Mouse (Mus musculus) leukemia stem cell, adult 10-12 weeks (primary cell): ENCODE measurements around the gene Tnfrsf8. TPM values are rescaled to one million over a fixed set of nuclear protein-coding genes. Genes with fewer than 3 reads are reported as not detected.

ENCODE experiments used
- polyA plus RNA-seq: library from polyadenylated mRNA; stranded (reverse); fragments of >175 nt; gene quantifications from 2 replicates; pipeline ENCODE4 v1.2.3, GENCODE M21; 2012; ENCODE audit warnings: low replicate concordance

The Tnfrsf8 gene
- polyA plus RNA-seq: 0.12 and 0.32 TPM in 2 replicates

GRCm38 (mm10) chr4:145314836-145315467, at the start of gene Tnfrsf8:
Gene Tnfrsf8 (minus strand): TSS chr4:145315164.

DNA sequence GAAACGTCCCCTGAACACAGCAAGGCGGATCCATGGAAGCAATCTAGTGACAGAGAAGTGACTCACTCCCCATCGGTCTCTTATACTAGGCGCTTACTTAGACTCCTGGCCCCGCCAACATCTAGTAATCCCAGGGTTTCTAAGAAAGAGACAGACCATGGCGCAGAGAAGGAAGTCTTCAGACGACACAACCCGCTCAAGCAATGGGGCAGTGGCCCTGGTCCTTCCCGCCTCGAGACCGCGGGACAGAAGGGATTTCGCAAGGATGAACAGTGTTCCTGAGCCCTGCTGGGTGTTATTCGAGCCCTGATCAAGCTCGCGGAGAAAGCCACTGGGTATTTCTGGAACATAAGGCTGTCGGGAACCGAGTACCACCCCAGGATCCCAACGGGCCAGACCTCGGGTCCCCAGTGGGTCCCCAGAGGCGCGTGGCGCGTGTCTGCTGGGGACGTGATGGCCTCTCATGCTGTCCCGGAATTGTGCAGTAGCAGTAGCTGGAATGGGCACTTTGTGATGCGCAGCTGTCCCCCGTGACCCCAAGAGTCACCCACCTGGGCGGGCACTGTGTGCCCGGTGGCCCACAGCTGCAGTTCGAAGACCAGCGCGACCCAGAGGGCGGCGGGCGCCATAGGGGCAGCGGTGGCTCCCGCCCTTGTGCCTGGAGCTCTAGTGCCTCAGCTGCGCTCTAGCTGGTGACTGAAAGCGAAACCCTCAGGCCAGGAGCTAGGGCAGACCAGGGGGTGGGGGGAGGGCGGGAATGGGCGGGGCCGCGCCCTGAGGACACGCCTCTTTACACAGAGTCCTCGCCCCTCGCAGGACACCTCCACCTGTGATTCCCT, 68.6 kb downstream of the Tnfrsf8 start, which contains the start of gene Tnfrsf1b:
TSS of gene Tnfrsf1b (minus strand) at position 698 of the 839 bp plus-strand sequence.

Other genes with a start within 250 kb of the Tnfrsf8 start
- 0.90 and 8.8 TPM in 2 replicates for gene Vps13d, start 120.2 kb downstream of the Tnfrsf8 start, polyA plus RNA-seq
- gene Tnfrsf1b, start 68.3 kb downstream of the Tnfrsf8 start, polyA plus RNA-seq: 62.3 and 123 TPM in 2 replicates
- gene Zfp990, start 195.6 kb upstream of the Tnfrsf8 start, polyA plus RNA-seq: 0.06 TPM in 1 of 2 replicates, not detected in the other